Mouse (Mus musculus) brain, adult 10 weeks (tissue): Measurements from ENCODE around the gene Ninj2. TPM values are rescaled to one million over a fixed set of nuclear protein-coding genes. Genes with fewer than 3 reads are reported as not detected.

Experiments
- polyA plus RNA-seq: library from polyadenylated mRNA; stranded (reverse); fragments of 350-450 nt; fragmentation: Illumina TruSeq; extraction: RNeasy Lipid Tissue Mini Kit (QIAGEN cat#74804); gene quantifications from one replicate; pipeline ENCODE4 v1.2.3, GENCODE M21; 2015; ENCODE audit warnings: low read depth, low replicate concordance

Gene Ninj2
- 6.0 TPM for polyA plus RNA-seq

GRCm38 (mm10) chr6:120093100-120093499, at the start of gene Ninj2:
TSS of gene Ninj2 (plus strand) at chr6:120093350.

Other genes with a start within 250 kb of the Ninj2 start
- gene Erc1, start 245.2 kb upstream of the Ninj2 start, polyA plus RNA-seq: 17.6 TPM
- 26.2 TPM for gene Rad52, start 190.7 kb upstream of the Ninj2 start, polyA plus RNA-seq
- gene Wnk1, start 54.7 kb upstream of the Ninj2 start, polyA plus RNA-seq: 159 TPM
- not detected for gene D330020A13Rik, start 201.0 kb downstream of the Ninj2 start, polyA plus RNA-seq
- gene B4galnt3, start 201.2 kb downstream of the Ninj2 start, polyA plus RNA-seq: 0.64 TPM